Mouse (Mus musculus) liver, embryonic 12.5 days (tissue): ENCODE results near the gene Plxna3. TPM values are rescaled to one million over a fixed set of nuclear protein-coding genes. Genes with fewer than 3 reads are reported as not detected.

Experiments used
- ATAC-seq: fragments of 200-750 bp; cut with Nextera tagmentation; 2 replicates; pipeline ENCODE4 v1.8.0; 2017; ENCODE audit warnings: moderate number of reproducible peaks, mild to moderate bottlenecking, moderate library complexity
- H3K27ac ChIP-seq: fragments of 300-500 bp; sonication (generic); 2 replicates; pipeline ENCODE4 v1.5.1; 2016; ENCODE audit warnings: mild to moderate bottlenecking
- H3K27me3 ChIP-seq: fragments of 300-500 bp; sonication (generic); replicated peaks from 2 replicates; pipeline ENCODE4 v1.6.1; 2016; ENCODE audit warnings: mild to moderate bottlenecking, moderate library complexity
- H3K36me3 ChIP-seq: fragments of 300-500 bp; sonication (generic); 2 replicates; pipeline ENCODE4 v1.6.1; 2016; ENCODE audit warnings: mild to moderate bottlenecking, moderate library complexity
- H3K4me1 ChIP-seq: fragments of 300-500 bp; sonication (generic); 2 replicates; pipeline ENCODE4 v1.6.1; 2016
- H3K4me2 ChIP-seq: fragments of 300-500 bp; sonication (generic); 2 replicates; pipeline ENCODE4 v1.6.1; 2016; ENCODE audit warnings: mild to moderate bottlenecking, moderate library complexity
- H3K4me3 ChIP-seq: fragments of 300-500 bp; sonication (generic); 2 replicates; pipeline ENCODE4 v1.5.1; 2016; ENCODE audit warnings: mild to moderate bottlenecking, moderate library complexity
- H3K9ac ChIP-seq: fragments of 300-500 bp; sonication (generic); 2 replicates; pipeline ENCODE4 v1.6.1; 2016; ENCODE audit warnings: mild to moderate bottlenecking, moderate library complexity
- H3K9me3 ChIP-seq: fragments of 300-500 bp; sonication (generic); replicated peaks from 2 replicates; pipeline ENCODE4 v1.6.1; 2016; ENCODE audit warnings: mild to moderate bottlenecking, moderate library complexity
- WGBS: fragments of 180-500 bp; shearing (Covaris S2); methylation state at CpG from one replicate; pipeline ENCODE4 v1.1.7; 2016; ENCODE audit not compliant: insufficient replicate concordance; 5-methylcytosine and 5-hydroxymethylcytosine counted together
- microRNA-seq: library from miRNA; unstranded; fragments of <30 nt; microRNA quantifications from one replicate; pipeline ENCODE4, GENCODE M21; 2017
- polyA plus RNA-seq: library from polyadenylated mRNA; unstranded; fragments of >200 nt; fragmentation: Nextera tagmentation; extraction: Ambion mirVana; gene quantifications from 2 replicates; pipeline ENCODE4 v1.2.1, GENCODE M21; 2016

The Plxna3 gene
- polyA plus RNA-seq, 1 experiment from 2014 or later = 2.4 TPM

GRCm38 (mm10) chrX:74384451-74384850 lies 55.6 kb downstream of the Plxna3 start:
- 30% methylated on average over 2 of the region's 2 CpGs for WGBS
- peak overlapping the region; percentile 20; the same call in 1 of the 2 replicates for H3K27ac ChIP-seq
- H3K4me2 ChIP-seq = peak overlapping the region; percentile 20
- H3K27me3 ChIP-seq = no peaks in the 10 kb centered on the region
- no peaks in the 10 kb centered on the region for H3K9me3 ChIP-seq
- H3K4me3 ChIP-seq = no peak overlapping the region
- peak; percentile 86 for ATAC-seq
- H3K4me1 ChIP-seq = peaks cover 39% of the 10 kb centered on the region
- H3K36me3 ChIP-seq = peaks cover 22% of the 10 kb centered on the region
- no peak overlapping the region for H3K9ac ChIP-seq

GRCm38 (mm10) chrX:74388153-74388552 lies 59.3 kb downstream of the Plxna3 start:
- Histone ChIP-seq H3K4me1 (peaks cover 42% of the 10 kb centered on the region), H3K27ac (peak overlapping the region; percentile 70), H3K4me3 (no peak overlapping the region), H3K27me3 (no peaks in the 10 kb centered on the region), H3K36me3 (peaks cover 22% of the 10 kb centered on the region), H3K4me2 (peak overlapping the region; percentile 16; the same call in 1 of the 2 replicates), H3K9ac (no peak overlapping the region), H3K9me3 (no peaks in the 10 kb centered on the region)
- ATAC-seq = peak; percentile 38; the same call in 1 of the 2 replicates

- 12% methylated on average over 27 of the region's 30 CpGs for WGBS
- peak within 1 kb of the TSS; percentile 89 for H3K27ac ChIP-seq
- H3K9ac ChIP-seq = peak within 1 kb of the TSS; percentile 76
- H3K4me1 ChIP-seq = peaks cover 21% of the 10 kb centered on the region
- H3K27me3 ChIP-seq = no peaks in the 10 kb centered on the region
- H3K4me3 ChIP-seq = peak within 1 kb of the TSS; percentile 60
- peak; percentile 100 for ATAC-seq
- H3K9me3 ChIP-seq = no peaks in the 10 kb centered on the region
- H3K36me3 ChIP-seq = no peaks in the 10 kb centered on the region
- H3K4me2 ChIP-seq = peak within 1 kb of the TSS; percentile 75
These were observed 63.9 kb downstream of the Plxna3 start, which contains the start of the genes Fam3a and Ikbkg for GRCm38 (mm10) chrX:74392535-74393443. TSS of gene Fam3a (minus strand) at chrX:74393272. TSS of gene Ikbkg (plus strand) at chrX:74393290.

Small RNA genes within 50 kb of the gene (microRNA-seq; reads per million reads assigned to microRNA genes)
- gene Mir7092 = not detected

Other genes with a start within 250 kb of the Plxna3 start
- not detected in 2 replicates for gene Opn1mw, start 201.6 kb upstream of the Plxna3 start, polyA plus RNA-seq
- 8.1 and 9.4 TPM in 2 replicates for gene Mecp2, start 193.7 kb upstream of the Plxna3 start, polyA plus RNA-seq
- not detected in 2 replicates for gene Tex28, start 161.2 kb upstream of the Plxna3 start, polyA plus RNA-seq
- not detected in 2 replicates for gene Tktl1, start 151.8 kb upstream of the Plxna3 start, polyA plus RNA-seq
- 79.2 and 80.1 TPM in 2 replicates for gene Flna, start 79.2 kb upstream of the Plxna3 start, polyA plus RNA-seq
- 10.1 and 11.6 TPM in 2 replicates for gene Emd, start 74.4 kb upstream of the Plxna3 start, polyA plus RNA-seq
- gene Rpl10, start 58.3 kb upstream of the Plxna3 start, polyA plus RNA-seq = 624 and 688 TPM in 2 replicates
- gene Taz, start 47.2 kb upstream of the Plxna3 start, polyA plus RNA-seq = 33.4 and 36.5 TPM in 2 replicates
- 19.8 and 21.6 TPM in 2 replicates for gene Dnase1l1, start 46.7 kb upstream of the Plxna3 start, polyA plus RNA-seq
- 76.4 and 77.9 TPM in 2 replicates for gene Atp6ap1, start 32.0 kb upstream of the Plxna3 start, polyA plus RNA-seq
- 64.1 and 78.8 TPM in 2 replicates for gene Gdi1, start 24.1 kb upstream of the Plxna3 start, polyA plus RNA-seq
- 44.3 and 44.5 TPM in 2 replicates for gene Fam50a, start 16.0 kb upstream of the Plxna3 start, polyA plus RNA-seq
- gene Lage3, start 24.6 kb downstream of the Plxna3 start, polyA plus RNA-seq = 67.1 and 69.0 TPM in 2 replicates
- 50.1 and 50.7 TPM in 2 replicates for gene Ubl4a, start 44.2 kb downstream of the Plxna3 start, polyA plus RNA-seq
- gene Slc10a3, start 44.3 kb downstream of the Plxna3 start, polyA plus RNA-seq = 9.7 and 9.9 TPM in 2 replicates
- gene Fam3a, start 64.2 kb downstream of the Plxna3 start, polyA plus RNA-seq = 10.7 and 12.4 TPM in 2 replicates
- 21.6 and 22.4 TPM in 2 replicates for gene Ikbkg, start 64.2 kb downstream of the Plxna3 start, polyA plus RNA-seq
- 56.5 and 60.4 TPM in 2 replicates for gene G6pdx, start 100.1 kb downstream of the Plxna3 start, polyA plus RNA-seq
- not detected in 2 replicates for gene Gm6880, start 152.3 kb downstream of the Plxna3 start, polyA plus RNA-seq
- gene Olfr1326-ps1, start 245.8 kb downstream of the Plxna3 start, polyA plus RNA-seq = not detected in 2 replicates